Mouse (Mus musculus): ENCODE measurements at regions not wholly inside any gene's neighbourhood (a gene's known extent, or its start where the extent isn't known, plus 50 kb on each side); places are given as distances from the start of the nearest gene placed in this dataset.

DNA sequence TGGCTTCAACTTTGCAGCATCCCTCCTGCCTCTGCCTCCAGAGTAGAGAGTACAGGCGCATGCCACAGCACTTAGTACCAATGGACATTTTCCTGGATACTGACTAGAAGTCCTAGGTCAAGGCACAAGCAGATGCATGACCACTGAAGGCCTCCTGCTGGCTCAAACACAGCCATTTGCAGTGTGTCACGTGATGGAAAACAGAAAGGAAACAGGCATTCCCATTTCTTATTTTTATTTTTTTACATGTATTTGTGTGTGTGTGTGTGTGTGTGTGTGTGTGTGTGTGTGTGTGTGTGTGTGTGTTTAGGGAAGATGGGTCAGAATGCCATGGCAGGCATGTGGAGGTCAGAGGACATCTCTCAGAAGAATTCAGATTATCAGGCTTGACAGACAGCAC, 65.6 kb downstream of the Thap12 start:
- DNase-seq (ENCODE audit: low spot score in 2 of 2), result no peak

GRCm38 (mm10) chr7:98769111-98769734, 65.7 kb upstream of the Wnt11 start:
- no peak for DNase-seq (ENCODE audit: low spot score in 2 of 2)

DNA sequence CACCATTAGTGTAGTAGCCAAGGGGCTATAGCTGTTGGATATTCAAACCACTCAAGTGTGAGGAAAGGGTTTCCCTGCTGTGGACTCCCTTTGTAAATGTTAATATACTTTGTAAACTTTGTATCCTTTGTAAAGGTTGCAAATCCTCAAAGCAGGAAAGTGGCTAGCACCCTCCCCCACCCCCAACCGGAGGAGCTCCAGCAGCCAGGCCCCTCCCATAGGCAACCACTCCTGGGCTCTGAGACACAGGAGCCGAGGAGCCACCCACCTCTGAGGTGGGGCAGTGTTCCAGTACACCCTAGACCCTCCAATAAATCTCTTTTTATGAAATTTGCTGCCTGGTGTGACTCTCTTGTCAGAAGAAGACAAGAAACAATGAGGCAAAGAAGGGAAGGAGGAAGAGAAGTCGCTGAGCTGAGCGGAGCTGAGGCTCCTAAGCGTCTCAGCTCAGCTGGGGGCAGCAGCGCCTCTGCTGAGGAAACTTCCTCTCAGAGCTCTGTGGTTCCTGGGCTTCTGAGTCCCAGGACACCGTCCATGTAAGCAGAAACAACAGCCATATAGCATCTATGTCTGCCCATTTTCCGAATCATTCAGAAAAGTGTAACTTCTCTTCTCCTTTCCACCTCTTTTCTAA, 64.5 kb upstream of the Wnt11 start:
- DNase-seq (ENCODE audit: low spot score in 2 of 2), result no peak

DNA sequence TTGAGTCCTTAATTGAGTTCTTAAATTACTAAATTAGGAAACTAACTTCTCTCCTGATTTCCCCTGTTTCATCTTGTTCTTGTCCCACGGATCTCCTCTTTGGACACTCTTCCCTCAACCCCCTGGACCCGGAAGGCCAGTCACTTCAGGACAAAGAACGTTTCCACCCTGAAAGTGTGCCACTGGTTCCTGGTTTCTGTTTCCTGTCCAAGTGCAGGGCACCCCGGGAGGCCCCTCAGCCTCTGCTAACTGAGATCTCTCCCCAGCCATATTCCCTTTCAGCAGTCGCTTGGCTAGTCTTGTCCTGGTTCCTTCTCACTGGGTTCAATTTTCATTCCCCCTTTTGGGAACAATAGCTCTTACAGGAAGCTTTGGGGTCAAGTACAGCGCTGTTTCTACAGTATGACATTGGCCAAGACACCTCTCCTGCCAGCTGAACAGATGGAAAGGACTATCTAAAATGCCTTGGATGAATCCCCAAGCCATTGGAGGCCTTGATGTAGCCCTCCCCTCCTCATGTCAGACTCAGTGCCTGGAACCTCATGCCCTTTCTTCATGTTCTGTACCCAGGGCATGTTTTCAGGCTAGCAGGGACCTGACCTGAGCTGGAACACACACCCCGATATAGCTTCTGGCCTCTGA, 63.7 kb upstream of the Wnt11 start:
- DNase-seq (ENCODE audit: low spot score in 2 of 2), result no peak

DNA sequence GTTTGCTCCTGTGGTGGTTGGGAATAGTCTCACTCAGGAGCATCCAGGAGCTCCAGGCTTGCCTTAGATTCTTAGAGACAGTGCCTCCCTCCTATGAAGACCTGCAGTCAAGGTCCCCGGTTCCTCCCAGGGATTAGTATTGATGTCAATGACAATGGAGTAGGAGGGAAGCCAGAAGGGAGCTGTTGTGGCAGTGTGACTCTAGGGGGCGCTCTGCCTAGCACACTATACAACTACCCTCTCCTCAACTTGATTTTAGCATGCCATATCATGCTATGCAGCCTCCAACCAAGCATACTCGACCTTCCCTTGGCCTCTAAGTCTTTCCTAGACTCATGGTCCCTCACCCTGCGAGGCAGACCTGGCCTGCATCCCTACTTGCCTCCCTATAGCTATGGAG, 60.3 kb upstream of the Wnt11 start:
- DNase-seq (ENCODE audit: low spot score in 2 of 2), result no peak

GRCm38 (mm10) chr7:98775031-98775430, 59.9 kb upstream of the Wnt11 start:
- DNase-seq (ENCODE audit: low spot score in 2 of 2), result no peak

DNA sequence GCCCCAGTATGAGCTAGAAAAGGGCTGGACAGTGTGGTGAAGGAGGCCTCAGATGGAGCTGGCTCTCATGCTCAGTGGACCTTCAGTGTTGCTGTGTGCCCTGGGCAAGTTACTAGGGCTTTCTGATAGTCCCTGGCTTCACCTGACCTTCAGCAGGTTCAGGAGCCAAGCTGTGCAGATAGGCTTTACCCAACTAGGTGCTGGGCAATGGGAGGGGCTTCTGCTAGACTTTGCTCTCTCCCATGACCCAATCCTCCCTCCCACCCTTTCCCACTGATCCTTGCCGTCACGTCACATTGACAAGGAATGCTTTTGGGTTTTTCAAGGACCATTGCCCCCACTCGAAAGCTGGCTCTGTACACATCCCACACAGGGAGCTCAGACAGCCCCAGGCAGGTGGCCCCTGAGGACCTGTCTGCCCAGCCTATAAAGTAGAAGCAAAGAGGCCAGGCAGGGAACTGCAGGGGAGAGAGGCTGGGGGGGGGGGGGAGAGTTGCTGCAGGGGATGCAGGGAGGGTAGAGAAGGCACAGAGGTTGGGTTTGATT, 57.5 kb upstream of the Wnt11 start:
- DNase-seq (ENCODE audit: low spot score in 2 of 2), result no peak

DNA sequence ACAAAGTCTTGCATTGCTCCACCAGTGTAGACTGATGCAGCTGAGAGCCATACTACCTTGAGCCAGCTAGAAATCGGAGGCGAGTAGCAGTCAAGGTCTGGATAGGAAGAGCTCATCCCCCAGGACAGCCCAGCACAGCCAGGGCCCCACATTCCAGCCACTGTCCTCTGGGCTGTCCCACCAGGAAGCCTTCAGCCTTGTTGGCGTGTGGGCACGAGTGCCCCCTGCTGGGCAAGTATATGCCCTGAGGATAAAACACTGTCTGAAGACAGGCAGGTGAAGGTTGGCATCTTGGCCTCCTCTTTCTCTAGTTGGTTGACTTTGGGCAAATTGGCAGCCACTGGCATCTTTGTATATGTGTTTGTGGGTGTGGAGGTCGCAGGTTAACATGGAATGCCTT, 56.0 kb upstream of the Wnt11 start:
- DNase-seq (ENCODE audit: low spot score in 2 of 2), result peak; percentile 40 to 77

DNA sequence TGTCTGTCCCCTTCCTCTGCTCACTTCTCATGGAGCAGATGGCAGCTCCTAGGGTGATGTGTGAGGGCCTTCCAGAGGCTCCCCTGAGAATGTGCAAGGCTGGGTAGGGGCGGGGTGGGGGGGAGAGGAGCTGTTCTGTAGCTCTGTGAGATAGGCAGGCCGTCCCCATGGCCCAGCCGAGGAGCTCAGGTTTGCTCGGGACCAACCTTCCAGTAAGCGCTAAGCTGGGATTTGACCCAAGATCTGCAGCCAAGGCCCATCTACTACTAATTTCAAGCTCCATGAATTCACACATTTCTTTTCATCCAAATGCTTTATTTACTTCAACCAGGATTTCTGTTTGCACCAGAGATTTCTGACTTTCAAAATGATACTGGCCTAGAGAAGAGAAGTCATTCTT, 51.4 kb upstream of the Wnt11 start:
- DNase-seq (ENCODE audit: low spot score in 2 of 2), result no peak

- DNase-seq (ENCODE audit: low spot score in 2 of 2), result peak in 1 of 2 experiments; percentile 36
These were observed 51.0 kb upstream of the Wnt11 start for GRCm38 (mm10) chr7:98783954-98784353.

- DNase-seq (ENCODE audit: low spot score in 2 of 2), result no peak
These were observed 50.5 kb upstream of the Wnt11 start for GRCm38 (mm10) chr7:98784369-98784931.

All from layer of hippocampus, adult 18-20 months (tissue).